Mouse (Mus musculus) lung, postnatal 36 days (tissue): ENCODE data around the gene Mthfd1.

Experiments
- DNase-seq: peaks from one replicate; pipeline ENCODE4 v3.0.0; 2022; ENCODE audit warnings: mixed read lengths

The Mthfd1 gene

DNA sequence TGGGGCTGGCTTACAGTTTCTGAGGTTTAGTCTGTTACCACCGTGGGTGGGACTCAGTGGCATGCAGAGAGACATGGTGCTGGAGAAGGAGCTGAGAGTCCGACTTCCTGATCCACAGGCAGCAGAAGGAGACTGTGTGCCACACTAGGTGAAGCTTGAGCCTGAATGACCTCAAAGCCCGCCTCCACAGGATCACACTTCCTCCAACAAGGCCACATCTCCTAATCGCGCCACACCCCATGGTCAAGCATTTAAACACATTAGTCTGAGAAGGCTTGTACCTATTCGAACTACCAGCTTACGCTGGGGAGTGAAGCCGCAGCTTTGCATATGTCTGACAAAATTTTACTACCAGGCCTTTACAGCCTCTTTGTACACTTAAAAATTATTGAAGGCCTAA, 50.0 kb downstream of the Mthfd1 start:
- peak; percentile 76 for DNase-seq

DNA sequence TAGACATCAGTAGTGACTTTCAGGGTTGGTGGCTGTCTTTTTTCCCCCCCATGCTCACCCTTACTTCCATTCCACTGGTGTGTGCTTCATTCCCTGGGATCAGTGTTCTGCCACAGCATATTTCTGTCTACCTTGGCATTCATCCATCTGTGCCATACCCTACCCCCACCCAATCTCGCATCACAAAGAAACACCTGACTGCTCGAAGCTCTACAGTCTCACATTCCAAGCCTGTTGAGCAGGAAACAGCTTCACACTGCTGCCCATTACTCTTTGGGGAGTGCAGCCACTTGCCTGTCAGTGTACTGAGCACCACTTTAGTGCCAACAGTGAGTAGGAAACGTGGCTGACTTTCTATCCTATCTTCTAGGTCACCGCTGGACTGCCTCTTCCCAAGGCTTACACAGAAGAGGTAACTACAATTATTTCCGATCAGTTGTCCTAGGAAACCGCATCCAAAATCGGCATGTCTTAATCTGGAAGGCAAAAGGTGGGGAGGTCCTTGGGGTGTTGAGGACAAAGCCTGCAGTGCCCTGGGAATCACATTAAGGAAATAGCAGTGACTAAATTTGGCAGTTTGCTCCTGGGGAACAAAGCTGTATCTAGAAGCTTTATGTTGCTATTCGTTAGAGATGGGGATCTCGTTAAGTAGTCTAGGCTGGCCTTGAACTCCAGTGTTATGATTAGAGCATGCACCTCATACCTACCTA, 51.9 kb downstream of the Mthfd1 start:
- DNase-seq, result peak; percentile 34

DNA sequence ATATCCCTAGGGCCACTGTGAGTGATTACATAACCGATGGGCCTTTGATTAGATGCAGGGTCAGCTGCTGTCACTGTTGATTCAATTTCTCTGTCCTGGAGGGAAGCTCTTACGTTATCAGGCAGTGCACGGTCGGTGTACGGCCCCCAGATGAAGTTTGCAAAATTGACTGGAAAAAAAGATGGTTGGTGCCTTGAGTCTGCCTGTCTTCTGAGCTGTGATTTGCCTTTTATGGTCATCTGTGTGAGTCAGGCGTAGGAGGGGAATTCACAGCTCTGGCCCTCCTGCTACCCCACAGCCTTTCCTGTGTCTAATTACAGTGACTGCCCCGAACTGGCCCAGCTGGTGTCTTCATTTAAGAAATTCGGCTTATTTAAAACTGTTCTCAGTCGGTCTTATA, 52.9 kb downstream of the Mthfd1 start:
- DNase-seq, result peak; percentile 60

DNA sequence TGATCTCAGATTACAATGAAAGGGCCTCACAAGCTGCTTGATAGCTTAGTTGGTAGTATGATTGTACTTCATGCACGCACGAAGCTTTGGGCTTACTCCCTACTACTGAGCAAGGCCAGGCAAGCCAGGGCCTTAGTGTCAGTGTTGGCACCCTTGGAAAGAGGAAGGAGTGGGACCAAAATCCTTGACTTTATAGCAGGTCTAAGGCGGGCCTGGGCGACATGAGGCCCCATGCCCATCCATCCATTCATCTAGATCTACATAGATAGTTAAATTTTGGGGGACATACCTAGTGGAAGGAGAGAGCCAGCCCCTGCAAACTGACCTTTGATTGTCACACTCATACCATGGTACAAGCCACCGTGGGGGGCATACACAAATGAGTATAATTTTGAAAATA, 53.3 kb downstream of the Mthfd1 start:
- DNase-seq, result no peak

DNA sequence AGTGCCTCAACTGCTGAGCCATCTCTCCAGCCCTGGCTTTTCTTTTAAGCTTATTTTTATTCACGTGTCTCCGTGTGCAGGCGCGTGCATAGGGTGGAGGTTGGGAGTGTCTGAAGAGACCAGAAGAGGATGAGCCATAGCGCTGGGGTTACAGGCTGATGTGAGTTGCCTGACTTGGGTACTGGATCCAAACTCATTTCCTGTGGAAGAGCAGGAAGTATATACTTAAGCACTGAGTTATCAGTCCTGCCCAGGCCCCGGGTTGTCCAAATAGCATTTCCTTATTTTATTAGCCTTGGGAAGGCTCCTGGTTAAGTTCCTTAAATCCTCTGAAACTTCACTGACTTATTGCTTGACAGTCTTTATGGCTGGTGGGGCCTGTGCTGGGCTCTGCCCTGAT, 54.9 kb downstream of the Mthfd1 start:
- DNase-seq, result peak; percentile 66

DNA sequence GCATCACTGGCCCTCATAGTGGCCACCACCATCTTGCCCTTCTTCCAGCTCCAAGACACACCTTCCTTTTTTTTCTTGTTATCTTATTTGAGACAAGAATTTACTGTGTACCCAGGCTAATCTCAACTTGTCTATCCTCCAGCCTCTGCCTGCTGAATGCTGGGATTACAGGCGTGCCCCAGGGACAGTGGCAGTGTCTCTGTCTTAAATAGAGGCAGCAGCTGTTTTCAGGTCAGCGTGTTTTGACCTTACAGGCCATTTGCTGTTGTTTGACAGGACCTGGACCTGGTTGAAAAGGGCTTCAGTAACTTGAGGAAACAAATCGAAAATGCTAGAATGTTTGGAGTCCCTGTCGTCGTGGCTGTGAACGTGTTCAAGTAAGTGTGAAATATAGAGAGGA, 55.5 kb downstream of the Mthfd1 start:
- DNase-seq, result no peak

DNA sequence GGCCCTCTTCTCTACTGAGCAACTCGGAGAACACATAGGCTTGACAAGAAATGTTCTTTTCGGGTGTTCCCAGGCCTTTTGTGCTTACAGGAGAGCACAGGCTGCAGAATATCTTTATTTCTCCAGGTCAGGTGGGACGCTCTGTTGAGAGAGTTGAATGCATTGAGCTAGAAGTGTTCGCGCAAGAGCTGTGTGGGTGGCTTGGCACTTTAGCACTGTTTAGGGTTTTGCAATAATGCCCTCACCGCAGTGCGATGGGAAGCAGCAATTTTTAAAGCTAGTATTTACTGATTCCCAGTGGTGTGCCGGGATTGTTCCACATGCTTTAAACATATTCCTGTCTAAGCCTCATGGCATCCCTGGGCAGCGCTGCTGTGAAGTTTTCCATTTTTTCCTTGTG, 56.1 kb downstream of the Mthfd1 start:
- DNase-seq, result peak; percentile 63

DNA sequence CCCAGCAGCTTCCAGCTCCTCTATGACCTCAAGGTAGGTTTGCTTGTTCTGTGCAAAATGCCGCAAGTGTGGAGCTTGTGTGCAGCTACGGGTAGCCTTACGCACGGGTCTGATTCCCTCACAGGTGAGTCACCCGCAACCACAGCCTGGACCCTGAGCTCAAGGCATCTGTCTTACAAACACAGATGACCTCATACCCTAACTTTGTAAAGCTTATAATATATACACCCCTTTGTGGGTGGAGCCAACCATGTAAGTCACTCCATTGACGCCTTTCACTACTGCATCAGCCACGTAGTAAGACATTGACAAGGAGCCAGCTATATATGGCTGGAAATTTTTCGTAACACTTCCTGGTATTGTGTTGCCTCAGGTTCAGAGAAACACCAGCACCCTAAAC, 56.9 kb downstream of the Mthfd1 start:
- DNase-seq, result peak; percentile 59

DNA sequence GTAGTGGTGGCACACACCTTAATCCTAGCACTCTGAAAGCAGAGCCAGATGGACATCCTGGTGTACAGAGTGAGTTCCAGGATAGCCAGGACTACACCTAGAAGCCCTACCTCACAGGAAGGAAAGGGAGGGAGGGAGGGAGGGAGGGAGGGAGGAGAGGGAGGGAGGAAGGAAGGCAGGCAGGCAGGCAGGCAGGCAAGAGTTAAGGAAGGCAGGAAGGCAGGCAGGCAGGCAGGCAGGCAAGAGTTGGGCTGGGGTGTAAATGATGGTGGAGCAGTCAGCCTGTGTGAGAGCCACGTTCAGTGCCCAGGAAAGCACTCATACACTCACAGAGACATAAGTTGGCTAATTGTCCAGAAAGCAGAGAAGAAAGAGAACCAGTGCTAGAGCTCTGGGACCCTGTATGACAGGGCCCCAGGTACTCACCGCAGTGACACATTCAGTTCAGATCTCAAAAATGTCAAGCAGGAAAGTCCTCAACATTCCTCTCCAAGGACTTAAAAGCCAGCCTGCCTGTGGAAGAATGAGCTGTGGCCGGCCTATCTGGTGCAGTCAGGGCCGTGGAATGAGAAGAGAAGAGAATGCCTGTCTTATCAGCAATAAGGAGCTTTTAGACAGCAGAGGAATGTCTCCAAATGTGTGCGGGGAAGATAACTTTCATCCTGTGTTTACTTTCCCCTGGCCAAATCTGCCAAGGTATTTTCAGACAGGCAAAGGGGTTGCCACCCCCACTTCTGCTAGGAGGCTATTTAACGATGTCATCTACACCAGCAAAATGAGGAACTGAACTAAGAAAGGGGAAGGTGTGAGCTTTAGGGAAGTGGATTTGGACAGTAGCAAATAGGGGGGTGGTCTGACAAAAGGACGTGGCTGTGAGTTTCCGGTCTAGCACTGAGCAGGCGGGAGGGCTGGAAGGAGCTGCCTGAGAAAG, 63.4 kb downstream of the Mthfd1 start:
- peak; percentile 71 for DNase-seq

DNA sequence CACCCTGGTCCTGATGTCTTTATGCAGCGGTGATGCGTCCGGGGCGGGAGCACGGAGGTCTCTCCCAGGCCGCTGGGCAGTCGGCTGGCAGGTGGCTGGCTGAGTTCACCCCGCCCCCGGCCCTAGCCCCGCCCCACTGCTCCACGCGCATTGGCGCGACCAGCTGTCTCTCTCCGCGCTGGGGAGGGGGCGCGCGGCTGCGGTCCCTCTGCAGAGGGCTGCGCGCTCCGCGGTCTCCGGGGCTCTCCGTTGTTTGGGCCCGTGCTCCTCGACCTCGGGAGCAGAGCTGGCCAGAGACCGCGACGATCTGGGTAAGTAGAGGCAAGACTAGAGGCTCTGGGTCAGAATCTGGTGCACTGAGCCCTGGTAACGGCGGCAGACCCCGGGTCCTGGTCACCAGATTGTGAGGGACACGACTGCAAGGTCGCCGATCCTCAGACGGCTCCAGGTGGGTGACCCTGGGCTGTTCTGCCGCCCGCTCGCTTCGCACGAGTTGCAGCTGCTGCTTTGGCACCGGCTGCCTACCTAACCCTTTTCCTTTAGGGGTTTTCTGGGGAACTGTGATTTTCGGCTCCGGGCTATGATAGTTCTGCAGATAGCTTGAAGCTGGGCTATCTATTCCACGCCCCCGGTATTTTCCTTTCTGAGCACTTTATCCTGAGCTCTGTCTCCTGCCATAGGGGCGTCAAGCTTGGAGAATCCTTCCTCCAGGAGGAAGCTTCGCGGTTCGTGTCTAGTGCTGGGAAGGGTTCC, 69.8 kb downstream of the Mthfd1 start, which contains the start of gene Akap5:
TSS of gene Akap5 (plus strand) at position 213 of the 753 bp plus-strand sequence.
- DNase-seq, result peak; percentile 42

DNA sequence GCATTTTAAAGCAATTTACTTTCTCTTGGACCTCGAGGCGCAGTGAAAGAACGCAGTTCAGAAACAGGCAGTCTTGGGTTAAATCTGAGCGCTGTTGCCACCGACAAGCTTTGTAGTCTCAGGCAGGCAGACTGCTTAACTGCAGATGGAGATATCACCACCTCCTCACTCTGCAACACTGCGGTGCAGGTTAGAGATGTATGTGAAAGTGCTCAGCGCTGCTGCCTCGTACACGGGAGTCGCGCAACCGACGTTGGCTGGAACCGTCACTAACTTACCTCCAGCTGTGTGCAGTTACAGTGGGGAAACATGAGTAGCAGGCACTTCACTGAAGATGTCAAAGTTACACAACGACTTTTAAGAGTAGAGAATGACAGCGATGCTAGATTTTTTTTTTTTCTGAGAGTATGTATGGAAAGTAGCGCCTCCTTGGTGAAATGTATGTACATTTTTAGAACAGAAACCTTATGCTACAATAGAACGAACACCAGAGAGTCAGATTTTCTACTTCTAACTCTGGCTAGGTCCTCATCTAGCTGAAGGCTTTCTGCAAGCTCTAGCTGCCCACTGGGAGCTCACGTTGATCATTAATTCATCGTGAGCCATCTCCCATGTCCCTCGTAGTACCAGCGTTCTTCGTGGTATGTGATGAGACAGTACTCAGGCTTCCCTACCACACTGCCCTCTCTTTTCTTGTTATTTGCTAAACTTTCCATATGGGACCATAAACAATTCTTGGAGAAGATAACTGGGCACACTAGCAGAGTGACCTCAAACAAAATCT, 71.5 kb downstream of the Mthfd1 start:
- DNase-seq, result peak; percentile 58

DNA sequence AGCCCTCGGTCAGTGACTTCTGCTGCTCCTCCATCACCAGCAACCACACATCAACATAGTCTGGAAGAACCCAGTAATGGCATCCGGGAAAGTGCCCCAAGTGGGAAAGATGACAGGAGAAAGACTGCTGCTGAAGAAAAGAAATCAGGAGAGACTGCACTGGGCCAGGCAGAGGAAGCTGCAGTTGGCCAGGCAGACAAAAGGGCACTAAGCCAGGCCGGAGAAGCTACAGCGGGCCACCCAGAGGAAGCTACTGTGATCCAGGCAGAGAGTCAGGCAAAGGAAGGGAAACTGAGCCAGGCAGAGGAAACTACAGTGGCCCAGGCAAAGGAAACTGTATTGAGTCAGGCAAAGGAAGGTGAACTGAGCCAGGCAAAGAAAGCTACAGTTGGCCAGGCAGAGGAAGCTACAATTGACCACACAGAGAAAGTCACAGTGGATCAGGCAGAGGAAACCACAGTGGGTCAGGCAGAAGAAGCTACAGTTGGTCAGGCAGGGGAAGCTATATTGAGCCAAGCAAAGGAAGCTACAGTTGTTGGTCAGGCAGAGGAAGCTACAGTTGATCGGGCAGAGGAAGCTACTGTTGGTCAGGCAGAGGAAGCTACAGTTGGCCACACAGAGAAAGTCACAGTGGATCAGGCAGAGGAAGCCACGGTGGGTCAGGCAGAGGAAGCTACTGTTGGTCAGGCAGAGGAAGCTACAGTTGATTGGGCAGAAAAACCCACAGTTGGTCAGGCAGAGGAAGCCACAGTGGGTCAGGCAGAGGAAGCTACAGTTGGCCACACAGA, 73.7 kb downstream of the Mthfd1 start:
- no peak for DNase-seq

DNA sequence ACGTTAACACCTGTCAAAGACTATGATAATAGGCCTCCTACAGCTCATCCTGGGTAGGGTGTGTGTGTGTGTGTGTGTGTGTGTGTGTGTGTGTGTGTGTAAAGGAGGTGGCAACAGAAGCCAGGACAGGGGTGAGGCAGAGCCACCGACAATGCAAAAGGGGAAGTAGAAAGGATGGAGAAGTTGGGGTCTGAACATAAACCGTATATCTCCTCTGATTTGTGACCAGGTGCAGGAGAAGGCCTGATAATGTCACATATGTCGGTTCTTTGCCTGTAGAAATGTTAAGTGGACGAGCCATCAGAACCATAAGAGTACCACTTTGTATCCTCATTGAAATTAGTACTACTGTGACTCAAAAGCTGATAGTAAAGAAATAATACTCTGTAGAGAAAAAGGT, 78.6 kb downstream of the Mthfd1 start:
- no peak for DNase-seq

DNA sequence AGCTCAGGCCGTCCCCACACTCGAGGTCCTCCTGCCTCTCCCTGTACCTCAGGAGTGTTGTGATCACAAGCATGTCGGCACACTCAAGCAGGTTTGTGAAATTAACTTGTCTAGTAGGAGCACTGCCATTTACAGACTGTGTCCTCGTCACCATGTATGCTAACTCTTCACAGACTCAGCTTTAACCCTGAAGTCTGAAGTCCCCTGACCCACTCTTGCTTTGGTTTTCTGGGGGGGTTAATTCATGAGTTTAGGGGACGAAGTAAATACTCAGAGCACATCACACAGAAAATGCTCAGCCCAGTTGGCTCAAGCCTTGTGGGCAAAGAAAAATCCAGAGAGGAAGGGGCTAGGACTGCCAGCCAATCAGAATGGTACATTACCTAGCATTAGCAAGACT, 80.5 kb downstream of the Mthfd1 start:
- no peak for DNase-seq

DNA sequence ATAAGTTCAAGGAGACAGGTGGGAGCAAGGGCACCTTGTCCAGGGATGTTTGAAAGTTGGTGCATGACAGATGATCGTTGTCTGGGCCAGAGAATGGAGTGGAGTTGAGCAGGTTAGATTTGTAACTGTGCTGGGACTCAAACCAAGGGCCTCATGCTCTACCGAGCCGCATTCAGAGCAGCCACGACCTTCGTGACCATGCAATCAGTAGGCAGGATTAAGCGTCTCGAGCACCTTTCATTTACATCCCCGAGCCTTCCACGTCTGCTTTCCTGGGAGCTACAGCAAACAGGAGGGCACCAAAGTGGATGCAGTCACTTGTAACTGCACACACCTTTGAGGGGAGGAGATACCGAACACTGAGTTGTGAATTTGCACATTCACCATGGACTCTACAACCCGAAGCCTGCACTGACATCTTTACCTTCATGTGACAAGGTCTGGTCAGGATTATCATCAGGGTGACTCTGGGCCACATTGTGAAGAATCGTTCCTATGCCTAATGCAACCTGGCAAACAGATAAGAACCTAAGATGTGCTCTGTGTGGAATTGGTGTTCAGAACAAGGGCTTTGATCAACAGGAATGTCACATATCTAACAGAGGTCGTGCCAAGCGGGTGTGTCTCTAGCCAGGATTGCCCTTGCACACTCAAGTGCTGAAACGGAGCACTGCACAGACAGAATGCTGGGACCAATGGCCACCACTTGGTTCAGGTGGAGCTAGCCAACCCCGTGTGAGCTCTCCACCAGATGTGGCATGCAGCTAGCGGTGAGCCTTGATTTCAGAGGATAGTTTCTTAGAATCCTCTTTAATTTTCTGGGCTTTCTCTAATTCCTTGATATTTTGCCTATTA, 81.2 kb downstream of the Mthfd1 start:
- DNase-seq, result no peak

DNA sequence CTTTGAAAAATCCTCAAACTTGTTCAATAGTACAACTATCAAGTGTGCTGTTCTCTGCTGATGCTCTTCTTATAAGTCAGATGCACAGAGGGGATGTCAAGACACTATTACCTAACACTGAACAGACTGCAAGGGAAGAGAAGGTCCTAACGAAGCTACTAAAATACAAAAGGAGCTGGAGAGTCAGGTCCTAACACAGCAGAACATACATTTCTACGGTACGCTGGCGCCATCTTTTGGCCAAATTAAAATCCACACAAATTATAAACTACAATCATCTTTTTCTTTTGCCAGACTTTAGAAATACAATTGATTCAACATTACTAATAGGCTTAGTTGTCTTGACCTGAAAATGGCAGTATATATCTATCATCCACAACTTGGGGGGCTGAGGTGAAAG, 86.0 kb downstream of the Mthfd1 start:
- DNase-seq, result peak; percentile 87

DNA sequence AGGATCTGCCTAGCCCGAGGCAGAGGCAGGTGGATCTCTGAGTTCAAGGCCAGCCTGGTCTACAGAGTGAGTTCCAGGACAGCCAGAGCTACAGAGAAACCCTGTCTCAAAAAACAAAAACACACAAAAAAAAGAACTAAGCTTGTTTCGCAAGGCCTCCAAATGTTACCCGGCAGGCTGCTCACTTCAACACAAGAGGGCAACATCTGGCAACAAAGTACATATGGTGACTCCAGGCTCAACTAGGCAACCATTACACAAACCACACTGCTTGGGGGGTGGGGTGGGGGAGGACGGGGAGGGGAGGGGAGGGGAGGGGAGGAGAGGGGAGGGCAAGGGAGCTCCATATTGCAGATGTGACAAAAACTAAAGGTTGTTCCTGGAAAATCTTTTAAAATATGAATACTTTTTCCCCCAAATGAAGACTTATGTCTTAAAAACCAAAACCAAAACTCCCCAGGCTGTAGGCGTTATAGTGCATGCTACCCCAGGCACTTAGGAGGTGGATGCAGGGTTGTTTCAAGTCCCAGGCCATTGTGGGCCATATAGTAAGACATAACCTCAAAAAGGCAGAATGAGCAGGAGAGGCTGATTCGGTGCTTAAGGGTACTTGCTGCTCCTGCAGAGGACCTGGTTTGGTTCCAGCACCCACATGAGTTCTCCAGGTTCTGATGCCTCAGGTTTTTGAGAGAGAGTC, 90.8 kb downstream of the Mthfd1 start:
- peak; percentile 82 for DNase-seq

DNA sequence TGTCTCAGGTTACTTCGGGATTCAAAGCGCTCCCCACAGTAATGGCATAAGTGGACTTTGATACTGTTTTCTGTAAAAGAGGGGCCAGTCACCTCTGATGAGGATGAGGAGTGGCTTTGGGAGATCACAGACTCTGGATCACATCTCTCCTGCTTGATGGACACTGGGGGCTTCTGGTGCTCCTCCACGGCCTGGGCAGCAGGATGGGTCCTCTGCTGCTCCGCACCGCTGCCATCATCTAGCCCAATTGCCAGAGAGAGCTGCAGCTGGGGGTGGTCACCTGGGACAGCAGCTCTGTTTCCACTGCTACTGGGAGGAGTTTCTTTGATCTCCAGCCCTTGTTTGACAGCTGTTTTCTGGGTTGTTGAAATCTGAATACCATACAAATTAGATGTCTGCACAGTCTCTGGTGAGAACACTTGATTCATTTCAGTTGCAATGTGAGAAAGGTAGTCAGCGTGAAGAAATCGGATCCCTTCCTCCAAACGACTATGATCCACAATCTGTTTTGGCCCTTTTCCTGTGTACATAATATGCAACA, 94.7 kb downstream of the Mthfd1 start:
- no peak for DNase-seq

DNA sequence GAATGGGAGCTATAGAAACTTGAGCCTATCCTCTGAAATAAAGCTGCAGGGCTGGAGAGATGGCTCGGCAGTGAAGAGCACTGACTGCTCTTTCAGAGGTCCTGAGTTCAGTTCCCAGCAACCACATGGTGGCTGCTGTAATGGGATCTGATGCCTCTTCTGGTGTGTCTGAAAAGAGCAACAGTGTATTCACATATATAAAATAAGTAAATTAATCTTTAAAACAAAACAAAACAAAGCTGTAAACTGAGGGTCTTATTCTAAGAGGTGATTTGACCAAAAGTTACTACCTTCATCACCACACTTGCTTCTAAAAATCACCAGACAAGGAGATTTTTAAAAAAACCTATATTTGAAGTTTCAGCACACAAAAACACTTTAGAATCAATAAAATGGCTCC, 105.8 kb downstream of the Mthfd1 start:
- DNase-seq, result no peak
